ENCODE assay signal across 9 mouse cellular contexts in the genomic region with DNA sequence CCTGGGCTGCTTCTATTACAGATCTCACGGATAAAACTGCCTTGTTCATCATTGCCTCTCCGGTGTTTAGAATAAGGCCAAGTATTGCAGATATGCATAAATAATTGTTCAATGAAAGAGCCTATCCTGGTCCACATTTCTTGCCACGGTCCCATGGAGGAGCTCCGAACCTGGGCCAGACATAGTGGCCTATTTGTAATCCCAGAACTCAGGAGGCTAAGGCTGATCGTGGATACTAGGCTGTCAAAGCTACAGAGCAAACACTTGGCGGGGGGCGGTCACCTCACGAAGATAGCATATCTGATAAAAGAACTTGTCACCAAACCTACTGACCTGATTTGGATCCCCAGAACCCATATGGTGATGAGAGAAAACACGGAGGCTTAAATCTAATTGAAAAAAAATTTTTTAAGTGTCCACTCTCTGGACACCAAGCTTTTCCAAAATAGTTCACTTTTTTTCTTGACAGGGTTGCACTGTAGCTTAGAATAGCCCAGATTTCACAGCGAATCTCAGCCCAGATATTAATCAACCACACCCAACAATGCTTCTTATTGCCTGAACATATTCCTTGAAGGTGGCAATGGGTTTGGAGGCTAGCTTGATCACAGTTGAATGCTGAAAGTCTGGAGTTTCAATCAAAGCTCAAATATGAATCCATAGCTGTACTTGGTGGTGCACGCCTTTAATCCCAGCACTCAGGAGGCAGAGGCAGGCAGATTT. TPM values are rescaled to one million over a fixed set of nuclear protein-coding genes. Genes with fewer than 3 reads are reported as not detected.
DNase-seq lines count a peak whose midpoint lies in the region; ATAC-seq and TF ChIP-seq lines count a peak whose summit lies in the region.
"Had no signal": no experiment of that assay in that cellular context is flagged by ENCODE, and none has a peak within 500 bp of the region (broad histone marks: within the 10 kb centered on the region; RNA-seq: fewer than 3 reads in every experiment).

No protein-coding gene starts in this region.

- peak in 1 of 2 experiments; percentile 12; a peak in 2 of 4 replicates for TF ChIP-seq POLR2A in MEL (IDR thresholded peaks at IDR 0.05; ENCODE audit: control insufficient read depth in 1 of 2, insufficient read depth in 1 of 2, low read depth in 1 of 2, low read length in 2 of 2, poor library complexity in 1 of 2)

- H3K79me2 ChIP-seq in MEL (ENCODE audit: control insufficient read depth, insufficient read depth, low read length, poor library complexity) = peaks cover 36% of the 10 kb centered on the region
- peaks cover 63% of the 10 kb centered on the region for H3K79me2 ChIP-seq in macrophage (ENCODE audit: inconsistent target)

- H3K27ac ChIP-seq in heart, embryonic 16.5 days (ENCODE audit: low read length) = peak overlapping the region; percentile 94
- peak overlapping the region; percentile 95 for H3K27ac ChIP-seq in MEL (ENCODE audit: control insufficient read depth, low read depth, low read length)
- peak overlapping the region; percentile 94 for H3K27ac ChIP-seq in heart, postnatal 0 days (ENCODE audit: low read depth)
- H3K27ac ChIP-seq in macrophage = peak overlapping the region; percentile 61

- WGBS in heart, embryonic 16.5 days = 15% methylated on average over 11 of the region's 11 CpGs
- 20% methylated on average over 11 of the region's 11 CpGs for WGBS in heart, postnatal 0 days
- 41% methylated on average over 11 of the region's 11 CpGs for WGBS in macrophage (ENCODE audit: missing documents)

- H3K4me1 ChIP-seq in heart, embryonic 16.5 days (ENCODE audit: control insufficient read depth, insufficient read depth, low read length) = peaks cover 49% of the 10 kb centered on the region
- peaks cover 0 to 19% of the 10 kb centered on the region in 2 experiments; a peak in 3 of 4 replicates for H3K4me1 ChIP-seq in MEL (ENCODE audit: control insufficient read depth in 1 of 2, insufficient read depth in 2 of 2, low read length in 2 of 2)
- H3K4me1 ChIP-seq in heart, postnatal 0 days (ENCODE audit: control insufficient read depth, insufficient read depth) = peaks cover 18% of the 10 kb centered on the region

- no peak for TF ChIP-seq CTCF in MEL (IDR thresholded peaks at IDR 0.05 in 2 of 3, conservative IDR thresholded peaks at IDR 0.05 in 1 of 3; ENCODE audit: control insufficient read depth in 1 of 3, insufficient read depth in 1 of 3, low read depth in 2 of 3, low read length in 3 of 3, poor library complexity in 1 of 3, severe bottlenecking in 1 of 3)
- no peak for TF ChIP-seq CTCF in heart, postnatal 0 days (IDR thresholded peaks at IDR 0.05; ENCODE audit: low read depth)

- H3K36me3 ChIP-seq in heart, embryonic 16.5 days (ENCODE audit: control insufficient read depth, insufficient read depth) = peaks cover 44% of the 10 kb centered on the region
- peaks cover 15 to 26% of the 10 kb centered on the region in 2 experiments for H3K36me3 ChIP-seq in MEL (ENCODE audit: control insufficient read depth in 1 of 2, insufficient read depth in 2 of 2, low read length in 2 of 2)
- H3K36me3 ChIP-seq in heart, postnatal 0 days (replicated peaks; ENCODE audit: control insufficient read depth, insufficient read depth, low read length) = peaks cover 53% of the 10 kb centered on the region
- H3K36me3 ChIP-seq in macrophage (ENCODE audit: inconsistent target) = peaks cover 51% of the 10 kb centered on the region

- peak overlapping the region; percentile 97 for H3K4me3 ChIP-seq in heart, embryonic 16.5 days (ENCODE audit: low read length)
- H3K4me3 ChIP-seq in MEL (ENCODE audit: control insufficient read depth in 1 of 2, insufficient read depth in 1 of 2, low read depth in 2 of 2, low read length in 2 of 2) = peak overlapping the region; percentile 55 to 96
- peak overlapping the region; percentile 89 for H3K4me3 ChIP-seq in heart, postnatal 0 days (ENCODE audit: low read depth, low read length)
- H3K4me3 ChIP-seq in macrophage (ENCODE audit: inconsistent target) = peak overlapping the region; percentile 62

- TF ChIP-seq RAD21 in MEL (IDR thresholded peaks at IDR 0.05; ENCODE audit: low read depth, low read length) = no peak

- ATAC-seq in heart, embryonic 16.5 days (replicated peaks; ENCODE audit: extremely low read depth, insufficient read depth, low FRiP score) = no peak
- no peak for ATAC-seq in heart, postnatal 0 days (ENCODE audit: insufficient read depth, low read depth)

- peak overlapping the region; percentile 66 for H3K4me2 ChIP-seq in heart, embryonic 16.5 days (ENCODE audit: low read depth, low read length)
- peak overlapping the region; percentile 56 for H3K4me2 ChIP-seq in heart, postnatal 0 days (ENCODE audit: low read depth, low read length)

- no peaks in the 10 kb centered on the region for H3K9me3 ChIP-seq in heart, embryonic 16.5 days (replicated peaks; ENCODE audit: control insufficient read depth, low read length)
- H3K9me3 ChIP-seq in MEL (replicated peaks; ENCODE audit: insufficient read depth, low read length) = no peaks in the 10 kb centered on the region
- H3K9me3 ChIP-seq in heart, postnatal 0 days (replicated peaks; ENCODE audit: control insufficient read depth, low read length) = no peaks in the 10 kb centered on the region

- no peaks in the 10 kb centered on the region for H3K27me3 ChIP-seq in heart, embryonic 16.5 days (ENCODE audit: control insufficient read depth, insufficient read depth, low read length)
- no peaks in the 10 kb centered on the region for H3K27me3 ChIP-seq in MEL (ENCODE audit: control insufficient read depth in 1 of 2, insufficient read depth in 2 of 2, low read length in 2 of 2)
- H3K27me3 ChIP-seq in heart, postnatal 0 days (ENCODE audit: control insufficient read depth, insufficient read depth, low read length) = no peaks in the 10 kb centered on the region
- H3K27me3 ChIP-seq: Patski had no signal

- no peak for DNase-seq in heart, adult 11 months
- peak; percentile 60 for DNase-seq in MEL (ENCODE audit: low read depth, low spot score)
- DNase-seq in heart, postnatal 0 days (ENCODE audit: low spot score) = no peak
- DNase-seq in adrenal gland, postnatal 25 days = no peak
- no peak for DNase-seq in right cerebral cortex, adult 18-20 months
- no peak for DNase-seq in gastrocnemius, postnatal 4 days (ENCODE audit: low spot score in 2 of 2)

- TF ChIP-seq EP300 in MEL (IDR thresholded peaks at IDR 0.05; ENCODE audit: low read depth in 1 of 2, low read length in 2 of 2) = no peak
- no peak for TF ChIP-seq EP300 in heart, postnatal 0 days (IDR thresholded peaks at IDR 0.05; ENCODE audit: low read depth)

- peak overlapping the region; percentile 59 for H3K9ac ChIP-seq in heart, embryonic 16.5 days (ENCODE audit: low read length)
- H3K9ac ChIP-seq in MEL (ENCODE audit: control insufficient read depth, low read depth, low read length, poor library complexity, severe bottlenecking) = peak overlapping the region; percentile 75
- peak overlapping the region; percentile 94; the same call in 1 of the 2 replicates for H3K9ac ChIP-seq in heart, postnatal 0 days (replicated peaks; ENCODE audit: low read depth, low read length)

RNA-seq across cellular contexts. Expression of a gene that starts 0.6 kb away (rescaled TPM):
- 133 and 159 TPM in 2 replicates for polyA plus RNA-seq in heart, embryonic 16.5 days (2015; fragmentation: Nextera tagmentation; extraction: Ambion mirVana)
- total RNA-seq in MEL (2012; rRNA removed) = 255 and 257 TPM in 2 replicates
- polyA plus RNA-seq in MEL (2012; ENCODE audit: insufficient read depth in 1 of 2, insufficient read length in 2 of 2, low read depth in 1 of 2, low replicate concordance in 2 of 2, missing spikeins in 1 of 2) = 100 to 1,000 TPM; 265 to 540 TPM
- 93.7 and 118 TPM in 2 replicates for total RNA-seq in heart, postnatal 0 days (2014; rRNA removed; ENCODE audit: low replicate concordance)
- polyA plus RNA-seq in heart, postnatal 0 days (2015; fragmentation: Nextera tagmentation; extraction: Ambion mirVana) = 75.8 and 77.4 TPM in 2 replicates
- 100 to 1,000 TPM; 229 to 414 (median 301) TPM for total RNA-seq in macrophage (2018; cell fraction: chromatin; rRNA removed)
- 100 to 1,000 TPM; 114 to 160 (median 137) TPM for total RNA-seq in macrophage (2018; cell fraction: cytosol; rRNA removed)
- total RNA-seq in macrophage (2018; cell fraction: nucleus; rRNA removed) = 100 to 1,000 TPM; 130 to 231 (median 195) TPM
- polyA plus RNA-seq in macrophage (2018) = 62.0 to 139 TPM (median 129 TPM) in 3 replicates
- total RNA-seq in adrenal gland, postnatal 25 days (2021) = 91.5 and 101 TPM in 2 replicates
- 10 to 100 TPM; 74.6 to 74.7 TPM for total RNA-seq in gastrocnemius, postnatal 4 days (2021)

RNA-seq across cellular contexts. Expression of a gene that starts 4.6 kb away (rescaled TPM):
- polyA plus RNA-seq in heart, embryonic 16.5 days (2015; fragmentation: Nextera tagmentation; extraction: Ambion mirVana) = 0.86 and 1.4 TPM in 2 replicates
- 1.7 TPM in 2 replicates for total RNA-seq in MEL (2012; rRNA removed)
- polyA plus RNA-seq in MEL (2012; ENCODE audit: insufficient read depth in 1 of 2, insufficient read length in 2 of 2, low read depth in 1 of 2, low replicate concordance in 2 of 2, missing spikeins in 1 of 2) (under 1 TPM in 1 of 2 experiments, not detected in 1; 0.50 TPM), macrophage (2018) (0.17 to 0.25 TPM in 2 of 3 replicates, not detected in the other)
- total RNA-seq in heart, postnatal 0 days (2014; rRNA removed; ENCODE audit: low replicate concordance) = 0.99 and 2.9 TPM in 2 replicates
- 2.6 and 3.0 TPM in 2 replicates for polyA plus RNA-seq in heart, postnatal 0 days (2015; fragmentation: Nextera tagmentation; extraction: Ambion mirVana)
- total RNA-seq in macrophage (2018; cell fraction: chromatin; rRNA removed) = under 1 TPM in 4 of 26 experiments, not detected in 22; 0.44 to 0.57 (median 0.46) TPM
- under 1 TPM in 14 of 26 experiments, not detected in 12; 0.06 to 0.30 (median 0.18) TPM for total RNA-seq in macrophage (2018; cell fraction: cytosol; rRNA removed)
- total RNA-seq in macrophage (2018; cell fraction: nucleus; rRNA removed) = 1 to 10 TPM in 1 of 26 experiments, under 1 TPM in 10, not detected in 15; 0.24 to 1.2 (median 0.49) TPM
- total RNA-seq in adrenal gland, postnatal 25 days (2021) = 17.2 and 17.3 TPM in 2 replicates
- total RNA-seq in gastrocnemius, postnatal 4 days (2021) = 10 to 100 TPM in 1 of 2 experiments, 1 to 10 TPM in 1; 8.4 to 11.2 TPM

RNA-seq across cellular contexts. Expression of a gene that starts 11.6 kb away (rescaled TPM):
- 0.09 and 0.58 TPM in 2 replicates for polyA plus RNA-seq in heart, embryonic 16.5 days (2015; fragmentation: Nextera tagmentation; extraction: Ambion mirVana)
- 0.12 and 0.13 TPM in 2 replicates for total RNA-seq in MEL (2012; rRNA removed)
- polyA plus RNA-seq in MEL (2012; ENCODE audit: insufficient read depth in 1 of 2, insufficient read length in 2 of 2, low read depth in 1 of 2, low replicate concordance in 2 of 2, missing spikeins in 1 of 2) (under 1 TPM in 1 of 2 experiments, not detected in 1; 0.15 TPM), macrophage (2018) (0.19 to 0.25 TPM in 2 of 3 replicates, not detected in the other)
- total RNA-seq in heart, postnatal 0 days (2014; rRNA removed; ENCODE audit: low replicate concordance) = 0.23 and 1.3 TPM in 2 replicates
- polyA plus RNA-seq in heart, postnatal 0 days (2015; fragmentation: Nextera tagmentation; extraction: Ambion mirVana) = 0.07 TPM in 1 of 2 replicates, not detected in the other
- 1 to 10 TPM in 12 of 26 experiments, under 1 TPM in 7, not detected in 7; 0.45 to 3.9 (median 1.1) TPM for total RNA-seq in macrophage (2018; cell fraction: chromatin; rRNA removed)
- total RNA-seq in macrophage (2018; cell fraction: cytosol; rRNA removed) = under 1 TPM in 15 of 26 experiments, not detected in 11; 0.05 to 0.39 (median 0.15) TPM
- 1 to 10 TPM in 11 of 26 experiments, under 1 TPM in 14, not detected in 1; 0.23 to 6.2 (median 0.81) TPM for total RNA-seq in macrophage (2018; cell fraction: nucleus; rRNA removed)
- 0.67 and 1.6 TPM in 2 replicates for total RNA-seq in adrenal gland, postnatal 25 days (2021)
- total RNA-seq in gastrocnemius, postnatal 4 days (2021) = 1 to 10 TPM in 1 of 2 experiments, under 1 TPM in 1; 0.44 to 1.1 TPM

RNA-seq across cellular contexts. Expression of a gene that starts 16.1 kb away (rescaled TPM):
- 80.8 and 84.6 TPM in 2 replicates for polyA plus RNA-seq in heart, embryonic 16.5 days (2015; fragmentation: Nextera tagmentation; extraction: Ambion mirVana)
- 2.1 and 2.7 TPM in 2 replicates for total RNA-seq in MEL (2012; rRNA removed)
- 10 to 100 TPM in 1 of 2 experiments, not detected in 1; 12.6 TPM for polyA plus RNA-seq in MEL (2012; ENCODE audit: insufficient read depth in 1 of 2, insufficient read length in 2 of 2, low read depth in 1 of 2, low replicate concordance in 2 of 2, missing spikeins in 1 of 2)
- total RNA-seq in heart, postnatal 0 days (2014; rRNA removed; ENCODE audit: low replicate concordance) = 88.9 and 146 TPM in 2 replicates
- polyA plus RNA-seq in heart, postnatal 0 days (2015; fragmentation: Nextera tagmentation; extraction: Ambion mirVana) = 84.1 and 111 TPM in 2 replicates
- 100 to 1,000 TPM in 8 of 26 experiments, 10 to 100 TPM in 18; 14.8 to 230 (median 79.5) TPM for total RNA-seq in macrophage (2018; cell fraction: chromatin; rRNA removed)
- total RNA-seq in macrophage (2018; cell fraction: cytosol; rRNA removed) = 100 to 1,000 TPM in 12 of 26 experiments, 10 to 100 TPM in 14; 32.4 to 175 (median 76.1) TPM
- total RNA-seq in macrophage (2018; cell fraction: nucleus; rRNA removed) = 100 to 1,000 TPM in 8 of 26 experiments, 10 to 100 TPM in 18; 23.9 to 225 (median 71.2) TPM
- polyA plus RNA-seq in macrophage (2018) = 40.6 to 227 TPM (median 90.3 TPM) in 3 replicates
- total RNA-seq in adrenal gland, postnatal 25 days (2021) = 122 and 181 TPM in 2 replicates
- 10 to 100 TPM; 61.7 to 82.5 TPM for total RNA-seq in gastrocnemius, postnatal 4 days (2021)

RNA-seq across cellular contexts. Expression of a gene that starts 26.7 kb away (rescaled TPM):
- polyA plus RNA-seq in heart, embryonic 16.5 days (2015; fragmentation: Nextera tagmentation; extraction: Ambion mirVana) = 0.75 and 1.00 TPM in 2 replicates
- 12.6 and 12.7 TPM in 2 replicates for total RNA-seq in MEL (2012; rRNA removed)
- polyA plus RNA-seq in MEL (2012; ENCODE audit: insufficient read depth in 1 of 2, insufficient read length in 2 of 2, low read depth in 1 of 2, low replicate concordance in 2 of 2, missing spikeins in 1 of 2) (10 to 100 TPM in 1 of 2 experiments, not detected in 1; 13.0 TPM), macrophage (2018) (1.9 to 3.3 TPM (median 2.6 TPM) in 3 replicates)
- 7.3 and 7.9 TPM in 2 replicates for total RNA-seq in heart, postnatal 0 days (2014; rRNA removed; ENCODE audit: low replicate concordance)
- polyA plus RNA-seq in heart, postnatal 0 days (2015; fragmentation: Nextera tagmentation; extraction: Ambion mirVana) = 0.69 and 0.77 TPM in 2 replicates
- total RNA-seq in macrophage (2018; cell fraction: chromatin; rRNA removed) = 10 to 100 TPM in 18 of 26 experiments, 1 to 10 TPM in 8; 5.4 to 34.4 (median 12.1) TPM
- 1 to 10 TPM in 25 of 26 experiments, under 1 TPM in 1; 0.89 to 4.3 (median 2.2) TPM for total RNA-seq in macrophage (2018; cell fraction: cytosol; rRNA removed)
- total RNA-seq in macrophage (2018; cell fraction: nucleus; rRNA removed) = 10 to 100 TPM in 9 of 26 experiments, 1 to 10 TPM in 17; 2.0 to 29.7 (median 7.8) TPM
- 6.5 and 7.5 TPM in 2 replicates for total RNA-seq in adrenal gland, postnatal 25 days (2021)
- total RNA-seq in gastrocnemius, postnatal 4 days (2021) = 1 to 10 TPM; 4.8 to 5.1 TPM
